Comparison of ENCODE assay signal across 31 mouse cellular contexts in genomic region chr2:103055820-103056219, GRCm38 (mm10).
"Had no signal": no experiment of that assay in that cellular context is flagged by ENCODE, and none has a peak within 500 bp of the region (broad histone marks: within the 10 kb centered on the region; RNA-seq: fewer than 3 reads in every experiment).

No protein-coding gene starts in this region.

- H3K4me2 ChIP-seq: limb, embryonic 12.5 days; limb, embryonic 13.5 days; limb, embryonic 15.5 days; liver, embryonic 11.5 days; liver, embryonic 12.5 days; liver, embryonic 13.5 days; liver, embryonic 15.5 days; lung, embryonic 14.5 days; lung, embryonic 15.5 days; midbrain, embryonic 11.5 days; midbrain, embryonic 12.5 days; midbrain, embryonic 13.5 days; midbrain, embryonic 15.5 days had no signal

- DNase-seq: left cerebral cortex, postnatal 4 days; liver; liver, embryonic 13.5 days; liver, postnatal 0 days; lung, adult 18-20 months; lung, adult 2 months; lung, embryonic 14.5 days; lung, postnatal 14 days; lung, postnatal 36 days; lung, postnatal 4 days; midbrain, embryonic 14.5 days had no signal

- H3K36me3 ChIP-seq: limb, embryonic 15.5 days; midbrain, embryonic 15.5 days had no signal

- ATAC-seq: liver, embryonic 12.5 days; liver, postnatal 0 days; lung, postnatal 0 days; midbrain, embryonic 13.5 days; midbrain, embryonic 15.5 days; midbrain, embryonic 16.5 days had no signal

- H3K9ac ChIP-seq: limb, embryonic 12.5 days; limb, embryonic 13.5 days; limb, embryonic 15.5 days; liver, embryonic 12.5 days; liver, embryonic 13.5 days; liver, embryonic 14.5 days; liver, embryonic 15.5 days; liver, postnatal 0 days; lung, embryonic 14.5 days; lung, embryonic 15.5 days; midbrain, embryonic 12.5 days; midbrain, embryonic 13.5 days; midbrain, embryonic 15.5 days had no signal

- H3K4me1 ChIP-seq: limb, embryonic 10.5 days; limb, embryonic 15.5 days; liver, embryonic 12.5 days; liver, embryonic 15.5 days; midbrain, embryonic 10.5 days; midbrain, embryonic 12.5 days; midbrain, embryonic 13.5 days; midbrain, embryonic 15.5 days had no signal

- H3K9me3 ChIP-seq: limb, embryonic 10.5 days; limb, embryonic 12.5 days; limb, embryonic 13.5 days; limb, embryonic 15.5 days; liver, embryonic 12.5 days; liver, embryonic 13.5 days; liver, embryonic 15.5 days; lung, embryonic 15.5 days; megakaryocyte, embryonic 14.5 days; midbrain, embryonic 10.5 days; midbrain, embryonic 12.5 days; midbrain, embryonic 13.5 days; midbrain, embryonic 15.5 days had no signal

- H3K27ac ChIP-seq: left cerebral cortex, adult 2 months; limb, embryonic 10.5 days; limb, embryonic 12.5 days; limb, embryonic 13.5 days; limb, embryonic 15.5 days; liver, embryonic 12.5 days; liver, embryonic 13.5 days; liver, embryonic 14.5 days; liver, embryonic 15.5 days; lung, embryonic 15.5 days; macrophage; midbrain, embryonic 10.5 days; midbrain, embryonic 12.5 days; midbrain, embryonic 13.5 days; midbrain, embryonic 15.5 days had no signal

- H3K4me3 ChIP-seq: left cerebral cortex, adult 2 months; limb, embryonic 10.5 days; limb, embryonic 12.5 days; limb, embryonic 13.5 days; limb, embryonic 15.5 days; liver, embryonic 12.5 days; liver, embryonic 13.5 days; liver, embryonic 15.5 days; lung, embryonic 15.5 days; megakaryocyte, embryonic 14.5 days; midbrain, embryonic 10.5 days; midbrain, embryonic 12.5 days; midbrain, embryonic 13.5 days; midbrain, embryonic 15.5 days; myocyte had no signal

- H3K27me3 ChIP-seq: limb, embryonic 12.5 days; limb, embryonic 13.5 days; limb, embryonic 15.5 days; liver, embryonic 12.5 days; liver, embryonic 13.5 days; liver, embryonic 15.5 days; lung, embryonic 15.5 days; megakaryocyte, embryonic 14.5 days; midbrain, embryonic 12.5 days; midbrain, embryonic 13.5 days; midbrain, embryonic 15.5 days had no signal
